Mouse (Mus musculus): Measurements from ENCODE around the gene Arhgap18.

- TF ChIP-seq POLR2A (IDR thresholded peaks at IDR 0.05; ENCODE audit: insufficient read length, low read depth) (no peak), TCF12 (IDR thresholded peaks at IDR 0.05; ENCODE audit: insufficient read depth, poor library complexity, severe bottlenecking) (no peak), MYOD1 (IDR thresholded peaks at IDR 0.05; ENCODE audit: control insufficient read depth in 1 of 3, insufficient read length in 2 of 3, low read depth in 2 of 3) (no peak), MYOG (IDR thresholded peaks at IDR 0.05; ENCODE audit: control insufficient read depth in 1 of 3, insufficient read depth in 1 of 3, insufficient read length in 2 of 3, low read depth in 2 of 3) (no peak), CEBPB (IDR thresholded peaks at IDR 0.05; ENCODE audit: insufficient read depth, poor library complexity, severe bottlenecking) (no peak), POLR2AphosphoS2 (IDR thresholded peaks at IDR 0.05; ENCODE audit: insufficient read length, low read depth) (no peak), MAX (IDR thresholded peaks at IDR 0.05; ENCODE audit: low read depth) (no peak), USF1 (IDR thresholded peaks at IDR 0.05; ENCODE audit: low read depth) (no peak), E2F4 (IDR thresholded peaks at IDR 0.05; ENCODE audit: insufficient read depth) (no peak), SRF (IDR thresholded peaks at IDR 0.05; ENCODE audit: control insufficient read depth, insufficient read length, low read depth) (no peak), REST (IDR thresholded peaks at IDR 0.05; ENCODE audit: insufficient read depth, insufficient read length) (no peak), TCF3 (IDR thresholded peaks at IDR 0.05; ENCODE audit: insufficient read length, low read depth) (no peak)
Measured at GRCm38 (mm10) chr10:26752064-26752928, 925 bp upstream of the Arhgap18 start.
